Mouse (Mus musculus) large intestine, adult 2 months (tissue): ENCODE data around the gene Syce3. TPM values are rescaled to one million over a fixed set of nuclear protein-coding genes. Genes with fewer than 3 reads are reported as not detected.

Experiments
- DNase-seq: peaks from one replicate; pipeline ENCODE4 v3.0.0-alpha.2; 2012; ENCODE audit warnings: low read depth, low spot score
- WGBS: fragments of 180-500 bp; shearing (Covaris S2); methylation state at CpG from one replicate; pipeline ENCODE4 v1.1.7; 2018; 5-methylcytosine and 5-hydroxymethylcytosine counted together
- polyA plus RNA-seq: library from polyadenylated mRNA; depleted of rRNA; stranded (reverse); fragments of >200 nt; gene quantifications from 2 replicates; pipeline ENCODE4 v1.2.3, GENCODE M21; 2012

Gene Syce3
- polyA plus RNA-seq, 1 experiment: 0.89 TPM

GRCm38 (mm10) chr15:89374801-89375534, 35.3 kb downstream of the Syce3 start:
- 92% methylated on average over 17 of the region's 17 CpGs for WGBS

DNA sequence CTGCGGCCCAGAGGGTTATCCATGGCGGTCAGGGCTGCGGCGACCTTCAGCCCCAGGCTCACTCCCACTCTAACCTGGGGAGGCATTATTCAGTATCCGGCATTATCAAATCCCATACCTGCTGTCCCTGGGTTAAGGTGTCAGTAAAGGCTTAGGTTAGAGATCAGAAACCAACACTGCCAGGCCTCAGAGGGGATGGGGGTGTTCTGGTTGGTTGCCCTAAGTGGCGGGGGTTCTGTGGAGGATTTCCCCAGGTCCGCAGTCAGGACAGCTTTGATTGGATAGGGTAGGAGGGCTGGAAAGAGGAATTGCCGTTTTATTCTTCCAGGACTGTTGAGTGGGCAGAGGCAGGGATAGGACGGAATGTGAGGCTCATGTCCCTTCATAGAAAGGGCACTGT, 36.0 kb downstream of the Syce3 start:
- 50% methylated on average over 9 of the region's 9 CpGs for WGBS
- no peak for DNase-seq

More at GRCm38 (mm10) chr15:89374801-89375534, 35.3 kb downstream of the Syce3 start:
- no peak for DNase-seq

DNA sequence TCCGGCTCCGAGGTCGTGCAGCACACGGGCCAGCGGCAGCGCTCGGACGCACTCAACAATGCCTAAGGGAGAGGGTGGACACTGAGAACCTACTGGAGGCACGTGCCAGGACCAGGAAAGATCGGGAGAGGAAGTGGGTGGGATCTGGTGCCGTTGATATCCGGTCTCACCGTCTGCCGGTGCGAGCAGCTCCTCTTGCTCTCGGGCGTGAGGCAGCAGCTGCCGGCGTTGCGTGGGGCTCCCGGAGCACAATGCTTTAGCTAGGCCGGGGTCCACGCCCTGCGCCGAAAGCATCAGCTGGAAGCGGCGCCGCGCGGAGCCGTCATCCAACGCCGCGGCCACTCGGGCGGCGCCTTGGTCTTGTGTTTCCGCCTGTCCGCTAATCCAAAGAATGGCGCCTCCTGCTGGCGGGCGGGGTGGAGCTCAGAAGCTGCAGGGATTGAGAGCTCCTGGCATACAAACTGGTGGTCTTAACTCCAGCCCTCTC, 36.5 kb downstream of the Syce3 start, which contains the start of gene Sco2:
Gene Sco2, minus strand, starts transcription at position 85 of the 487 bp plus-strand sequence.
- WGBS: under 1% methylated on average over 42 of the region's 42 CpGs
- DNase-seq: peak; percentile 65

DNA sequence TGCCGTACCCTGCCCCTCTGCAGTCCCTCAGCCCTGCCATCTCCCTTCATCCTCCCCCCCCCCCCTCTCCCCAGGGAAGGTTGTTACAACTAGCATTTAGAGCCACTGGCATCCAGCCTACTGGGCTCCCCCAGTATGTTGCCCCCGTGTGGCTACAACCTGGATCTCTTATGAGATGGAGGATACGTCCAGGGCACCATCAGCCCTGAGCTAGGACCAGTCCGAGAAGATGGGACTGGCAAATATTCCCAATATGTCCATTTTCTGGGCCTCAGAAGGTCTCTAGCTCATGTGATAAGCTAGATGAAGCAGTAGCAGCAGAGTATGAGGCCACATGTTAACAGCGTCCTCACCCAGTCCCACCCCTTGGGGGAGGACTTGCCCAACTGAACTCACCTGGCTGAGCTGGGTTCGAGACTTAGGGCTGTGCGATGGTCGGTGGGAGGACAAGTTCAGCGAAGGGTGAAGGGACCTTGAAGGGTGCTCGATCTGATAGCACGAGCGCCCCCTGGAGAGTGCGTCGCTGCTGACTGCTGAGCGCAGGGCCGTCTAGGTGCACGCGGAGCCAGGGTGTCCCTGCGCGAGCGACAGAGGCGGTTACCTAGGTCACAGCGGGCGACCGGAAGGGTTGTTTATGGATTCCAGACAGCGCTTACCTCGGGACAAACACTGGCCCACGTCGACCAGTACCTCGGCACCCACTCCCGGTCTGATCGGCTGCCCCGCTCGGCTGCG, 37.1 kb downstream of the Syce3 start:
- DNase-seq: peak; percentile 61
- whole genome bisulfite sequencing: 1% methylated on average over 35 of the region's 35 CpGs

DNA sequence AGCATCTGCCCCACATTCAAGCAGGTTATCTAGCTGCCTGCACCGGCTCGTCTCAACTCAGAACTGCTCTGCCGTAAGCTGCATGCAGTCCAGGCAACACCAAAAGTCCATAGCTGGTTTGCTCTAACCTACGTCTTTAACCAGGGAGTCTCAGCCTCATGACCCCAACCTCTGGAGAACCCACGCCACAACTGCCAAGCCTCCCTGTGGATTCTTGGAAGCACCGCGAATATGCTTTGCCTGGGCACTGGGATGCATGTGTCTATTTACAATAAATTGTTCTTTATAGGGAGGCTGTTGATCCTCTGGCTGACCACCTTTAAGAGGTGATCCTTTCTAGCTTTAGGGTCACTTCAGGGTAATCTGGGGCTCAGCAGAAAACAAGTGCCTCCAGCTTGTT, 37.8 kb downstream of the Syce3 start:
- DNase-seq: no peak
- WGBS: 85% methylated on average over 7 of the region's 7 CpGs

DNA sequence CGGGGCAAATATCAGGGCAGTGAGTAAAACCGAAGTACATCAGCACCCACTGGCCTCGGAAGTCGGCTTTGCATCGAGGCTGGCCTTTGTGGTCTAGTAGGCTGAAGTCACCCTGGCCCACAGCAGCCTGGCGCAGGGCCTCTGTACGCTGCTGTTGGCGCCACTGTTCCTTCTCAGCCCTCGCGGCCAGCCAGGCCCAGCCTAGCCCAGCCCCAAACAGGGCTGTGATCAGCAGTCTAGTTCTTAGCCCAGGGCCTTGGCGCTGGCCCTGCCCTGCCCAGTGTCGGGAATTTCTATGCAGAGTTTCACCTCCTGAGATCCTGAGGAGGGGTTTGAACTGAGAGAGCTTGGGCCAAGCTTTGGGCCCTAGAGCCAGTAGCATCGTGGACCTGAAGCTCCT, 38.2 kb downstream of the Syce3 start:
- DNase-seq: no peak
- WGBS: 81% methylated on average over 13 of the region's 13 CpGs

- WGBS: 90% methylated on average over 4 of the region's 4 CpGs
These were observed 45.2 kb downstream of the Syce3 start for GRCm38 (mm10) chr15:89365141-89365551.

GRCm38 (mm10) chr15:89363051-89363450, 47.3 kb downstream of the Syce3 start:
- no peak for DNase-seq
- 84% methylated on average over 7 of the region's 7 CpGs for WGBS

More at GRCm38 (mm10) chr15:89365141-89365551, 45.2 kb downstream of the Syce3 start:
- DNase-seq: no peak

- DNase-seq: no peak
- WGBS: 65% methylated on average over 3 of the region's 3 CpGs
These were observed 51.5 kb downstream of the Syce3 start for GRCm38 (mm10) chr15:89358784-89359183.

GRCm38 (mm10) chr15:89356372-89356771, 53.9 kb downstream of the Syce3 start:
- under 1% methylated on average over 15 of the region's 15 CpGs for WGBS
- DNase-seq: peak; percentile 42

- under 1% methylated on average over 64 of the region's 64 CpGs for WGBS
- DNase-seq: peak; percentile 82
These were observed 54.8 kb downstream of the Syce3 start, which contains the start of the genes Lmf2 and Ncaph2 for GRCm38 (mm10) chr15:89355241-89356187. Gene Lmf2 (minus strand): TSS chr15:89355659. Gene Ncaph2 (plus strand): TSS chr15:89355719.

GRCm38 (mm10) chr15:89354455-89354854, 55.8 kb downstream of the Syce3 start:
- no peak for DNase-seq
- WGBS: 62% methylated on average over 7 of the region's 7 CpGs

- 95% methylated on average over 16 of the region's 16 CpGs for WGBS
- no peak for DNase-seq
These were observed 56.5 kb downstream of the Syce3 start for GRCm38 (mm10) chr15:89353837-89354236.

DNA sequence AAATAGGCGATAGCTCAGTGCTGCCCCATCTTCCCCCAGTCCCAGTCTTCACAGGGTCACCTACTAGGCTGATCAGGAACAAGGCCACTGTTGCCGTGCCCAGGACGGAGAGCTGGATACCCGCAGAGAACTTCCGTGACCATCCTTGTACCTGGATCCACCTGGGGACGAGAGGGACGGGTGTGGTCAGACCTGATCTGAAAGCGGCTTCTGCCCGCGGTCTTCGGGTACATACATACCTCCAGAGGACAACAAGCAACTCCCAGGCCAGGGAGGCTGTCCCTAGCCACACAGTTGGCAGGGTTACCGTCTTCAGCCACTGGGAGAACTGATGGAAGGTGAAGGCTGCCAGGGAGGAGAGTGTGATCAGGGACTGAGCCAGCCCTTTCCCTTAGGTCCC, 57.5 kb downstream of the Syce3 start:
- DNase-seq: no peak
- WGBS: 96% methylated on average over 12 of the region's 12 CpGs

GRCm38 (mm10) chr15:89352054-89352453, 58.2 kb downstream of the Syce3 start:
- whole genome bisulfite sequencing: 88% methylated on average over 14 of the region's 14 CpGs

GRCm38 (mm10) chr15:89351302-89351701, 59.0 kb downstream of the Syce3 start:
- 89% methylated on average over 15 of the region's 15 CpGs for WGBS
- DNase-seq: no peak

More at GRCm38 (mm10) chr15:89352054-89352453, 58.2 kb downstream of the Syce3 start:
- no peak for DNase-seq

DNA sequence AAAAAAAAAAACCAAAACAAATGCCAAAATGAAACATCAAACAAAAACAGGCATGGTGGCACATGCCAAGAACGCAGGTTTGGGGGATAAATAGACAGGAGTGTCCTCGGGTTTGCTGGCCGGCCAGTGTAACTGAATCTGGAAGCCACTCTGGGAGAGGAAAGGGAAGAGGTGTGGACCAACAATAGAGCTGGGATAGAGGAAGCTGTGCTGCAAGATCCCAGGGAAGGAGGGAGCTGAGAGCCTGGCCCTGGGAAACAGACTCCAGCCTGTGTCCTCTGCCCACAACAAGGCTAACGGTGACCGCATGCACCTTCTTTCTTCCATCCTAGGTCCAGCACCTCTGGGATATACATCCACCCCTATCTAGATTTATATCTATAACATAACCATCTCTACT, 59.9 kb downstream of the Syce3 start:
- WGBS: 85% methylated on average over 5 of the region's 5 CpGs
- no peak for DNase-seq

DNA sequence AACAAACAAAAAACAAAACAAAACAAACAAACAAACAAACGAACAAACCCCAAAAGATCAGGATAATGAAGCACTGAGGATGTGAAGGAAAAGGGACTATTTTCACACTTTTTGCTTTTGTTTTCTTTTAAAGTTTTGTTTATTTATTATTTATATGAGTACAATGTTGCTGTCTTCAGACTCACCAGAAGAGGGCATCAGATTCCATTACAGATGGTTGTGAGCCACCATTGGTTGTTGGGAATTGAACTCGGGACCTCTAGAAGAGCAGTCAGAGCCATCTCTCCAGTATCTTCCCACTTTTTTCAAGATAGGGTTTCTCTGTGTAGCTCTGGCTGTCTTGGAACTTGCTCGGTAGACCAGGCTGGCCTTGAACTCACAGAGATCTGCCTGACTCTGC, 67.0 kb downstream of the Syce3 start:
- no peak for DNase-seq
- WGBS: 74% methylated on average over 3 of the region's 3 CpGs

GRCm38 (mm10) chr15:89341678-89342077, 68.6 kb downstream of the Syce3 start:
- DNase-seq: no peak
- 45% methylated on average over 1 of the region's 1 CpGs for WGBS
